Mouse (Mus musculus): ENCODE data around the gene Zmynd10. TPM values are rescaled to one million over a fixed set of nuclear protein-coding genes. Genes with fewer than 3 reads are reported as not detected.
A peak's percentile ranks its signal among the peaks of the same experiment; 100 is the strongest.
"Not testable (repeated sequence)": the region's sequence is repeated elsewhere in the genome, so short reads cannot be mapped to it uniquely, and the experiment has no call there.

Zmynd10 gene
- polyA plus RNA-seq, 1 experiment: 0.56 TPM

DNA sequence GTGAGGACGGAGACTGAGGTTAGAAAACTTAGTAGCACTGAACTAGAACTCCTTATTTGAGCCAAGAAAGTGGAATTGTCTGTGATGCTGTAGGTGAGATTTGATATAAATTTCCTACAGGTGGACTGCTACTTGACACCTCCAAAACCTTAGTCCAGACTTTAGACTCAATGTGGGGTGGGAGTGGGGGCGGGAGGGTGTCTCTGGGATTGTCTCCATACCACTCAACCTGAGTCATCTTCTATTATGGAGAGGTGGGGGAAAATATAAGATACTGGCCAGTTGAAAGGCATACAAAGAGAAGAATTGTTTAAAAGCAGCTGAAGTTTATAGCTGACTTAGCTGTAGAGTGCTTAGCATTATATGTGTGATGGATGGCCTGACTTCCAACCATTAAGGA is 8.6 kb downstream of the Zmynd10 start:
- DNase-seq (ENCODE audit: low spot score): no peak

DNA sequence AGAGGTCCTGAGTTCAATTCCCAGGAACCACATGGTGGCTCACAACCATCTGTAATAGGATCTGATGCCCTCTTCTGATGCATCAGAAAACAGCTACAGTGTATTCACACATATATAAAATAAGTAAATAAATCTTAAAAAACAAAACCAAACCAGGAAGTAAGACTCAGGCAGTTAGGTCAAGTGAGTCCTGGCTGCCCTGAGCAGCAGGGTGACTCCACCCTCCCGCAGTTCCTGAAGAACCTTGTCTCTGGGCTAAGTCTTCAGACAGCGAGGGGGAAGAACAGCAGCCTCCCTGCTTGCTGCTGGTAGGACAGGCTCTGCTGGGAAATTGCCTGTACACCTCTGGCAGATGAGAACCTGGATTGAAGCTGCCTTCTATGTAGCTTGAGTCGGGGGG is 9.2 kb downstream of the Zmynd10 start:
- no peak for DNase-seq (ENCODE audit: low spot score)

DNA sequence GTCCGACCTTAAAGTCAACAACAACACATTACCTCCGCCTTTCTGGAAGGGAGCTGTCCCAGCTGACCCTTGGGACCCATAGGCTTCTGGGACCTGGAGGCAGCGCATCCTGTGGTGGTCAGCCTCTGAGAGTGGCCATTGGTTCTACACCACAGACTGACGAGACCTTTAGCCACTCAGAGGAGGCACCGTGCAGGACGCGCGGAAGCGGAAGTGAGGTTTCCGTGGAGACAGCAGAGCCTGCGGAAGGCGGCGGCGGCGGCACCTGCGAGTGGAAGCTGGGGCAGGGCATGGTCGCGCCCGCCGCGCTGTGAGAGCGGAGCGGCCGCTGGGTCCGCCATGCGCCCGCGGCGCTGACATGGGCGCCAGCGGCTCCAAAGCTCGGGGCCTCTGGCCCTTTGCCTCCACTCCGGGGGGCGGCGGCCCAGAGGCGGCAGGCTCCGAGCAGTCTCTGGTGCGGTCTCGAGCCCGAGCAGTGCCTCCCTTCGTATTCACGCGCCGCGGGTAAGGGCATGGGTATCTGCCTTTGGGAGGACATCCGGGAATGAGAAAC is 16.0 kb downstream of the Zmynd10 start, which contains the start of gene Tusc2:
Gene Tusc2, plus strand, starts transcription at position 227 of the 553 bp plus-strand sequence.
- DNase-seq (ENCODE audit: low spot score): peak; percentile 81

DNA sequence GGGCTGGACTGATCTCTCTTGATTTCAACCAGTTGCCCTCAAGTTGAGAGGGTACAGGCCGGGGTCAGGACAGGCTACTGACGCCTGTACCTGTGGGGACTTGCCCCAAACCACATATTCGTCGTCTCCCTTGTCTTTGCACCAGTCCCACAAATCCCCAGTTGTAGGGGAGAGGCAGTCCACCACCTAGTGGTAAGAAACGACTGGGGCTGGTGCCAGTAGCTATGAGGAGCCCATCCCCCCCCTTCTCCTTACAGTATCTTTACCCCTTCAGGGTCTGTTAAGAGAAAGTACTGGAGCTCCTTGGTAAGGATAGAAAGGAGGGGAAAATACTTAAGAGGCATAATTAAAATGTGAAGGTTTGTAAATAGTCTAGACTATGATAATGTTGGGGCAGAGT is 18.5 kb downstream of the Zmynd10 start:
- not testable (repeated sequence) for DNase-seq (ENCODE audit: low spot score)

DNA sequence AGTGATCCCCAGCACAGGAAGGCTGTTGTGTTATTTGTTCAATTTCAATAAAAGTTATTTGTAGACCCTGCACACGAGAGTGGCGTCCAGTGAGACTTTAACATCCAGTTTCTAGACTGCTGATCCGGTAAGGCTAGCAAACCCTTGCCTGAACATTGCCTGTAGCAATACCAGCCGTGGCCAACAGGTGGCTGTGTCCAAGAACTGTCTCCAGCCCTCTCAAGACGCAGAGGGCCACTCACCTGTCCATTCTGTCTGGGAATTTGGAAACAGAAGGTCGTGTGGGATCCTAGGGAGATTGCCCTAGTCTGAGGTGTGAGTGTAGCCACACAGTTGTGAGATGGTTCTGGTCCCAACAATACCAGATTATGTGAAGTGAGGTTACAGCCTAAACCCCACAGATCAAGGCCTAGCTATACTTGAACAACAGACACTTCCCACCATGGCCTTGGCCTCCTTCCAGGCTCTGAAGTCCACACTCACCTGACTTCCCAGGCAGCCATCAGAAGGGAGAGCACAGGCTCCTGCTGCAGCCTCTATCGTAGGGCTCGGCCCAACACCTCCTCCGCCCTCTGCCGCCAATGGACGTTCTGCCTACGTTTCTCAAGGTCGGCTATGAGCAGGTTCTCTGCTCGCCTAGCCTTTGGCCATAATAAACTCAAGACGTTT is 19.1 kb downstream of the Zmynd10 start:
- DNase-seq (ENCODE audit: low spot score): peak; percentile 74

DNA sequence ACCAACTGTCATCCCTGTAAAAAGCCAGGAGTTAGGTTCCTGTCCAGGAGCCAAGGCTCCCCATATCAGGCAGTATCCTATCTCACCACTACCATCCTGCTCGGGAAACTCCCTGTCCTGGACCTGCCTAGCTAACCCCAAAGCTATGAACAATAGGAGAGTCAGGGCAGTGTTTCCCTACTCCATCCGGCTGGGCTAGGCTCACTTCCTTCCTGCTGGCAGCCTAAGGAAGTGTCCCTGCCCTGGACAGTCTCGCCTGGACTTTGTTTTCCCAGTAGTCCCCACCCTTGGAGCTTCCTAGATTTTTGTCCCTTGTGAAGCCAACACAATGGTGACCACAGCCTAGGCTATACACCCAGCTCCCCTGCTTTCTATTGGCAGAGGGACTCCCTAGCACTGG is 19.8 kb downstream of the Zmynd10 start:
- no peak for DNase-seq (ENCODE audit: low spot score)

DNA sequence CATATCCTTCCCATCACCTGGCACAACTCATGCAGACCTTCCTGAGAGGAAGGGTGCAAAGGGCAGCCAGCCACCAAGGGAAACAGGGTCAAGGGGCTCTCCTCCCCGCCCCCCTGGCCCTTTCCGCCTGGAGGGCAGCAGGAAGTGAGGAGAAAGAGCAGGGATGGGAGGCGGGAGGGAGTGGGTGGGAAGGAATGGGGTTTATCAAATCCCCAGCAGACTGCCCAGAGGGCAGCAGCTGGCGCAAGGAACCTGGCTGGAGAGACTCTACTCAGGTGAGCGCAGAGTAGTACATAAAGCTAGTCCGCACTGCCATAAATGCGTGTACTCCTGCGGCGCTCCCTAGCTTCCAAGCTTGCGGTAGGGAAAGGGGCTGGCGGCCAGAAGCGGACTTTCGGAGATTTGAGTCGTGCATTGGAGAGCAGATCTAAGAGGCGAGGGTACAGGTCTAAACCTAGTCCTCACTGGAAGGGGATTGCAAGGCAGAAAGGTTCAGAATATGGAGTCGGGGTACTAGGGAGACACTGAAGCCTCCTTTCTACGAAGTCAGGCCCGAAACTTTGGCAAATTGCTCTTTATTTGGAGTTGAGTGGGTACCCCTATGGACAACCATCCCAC is 20.7 kb downstream of the Zmynd10 start, which contains the start of gene Hyal2:
Gene Hyal2, plus strand, starts transcription at position 244 of the 618 bp plus-strand sequence.
- no peak for DNase-seq (ENCODE audit: low spot score)

DNA sequence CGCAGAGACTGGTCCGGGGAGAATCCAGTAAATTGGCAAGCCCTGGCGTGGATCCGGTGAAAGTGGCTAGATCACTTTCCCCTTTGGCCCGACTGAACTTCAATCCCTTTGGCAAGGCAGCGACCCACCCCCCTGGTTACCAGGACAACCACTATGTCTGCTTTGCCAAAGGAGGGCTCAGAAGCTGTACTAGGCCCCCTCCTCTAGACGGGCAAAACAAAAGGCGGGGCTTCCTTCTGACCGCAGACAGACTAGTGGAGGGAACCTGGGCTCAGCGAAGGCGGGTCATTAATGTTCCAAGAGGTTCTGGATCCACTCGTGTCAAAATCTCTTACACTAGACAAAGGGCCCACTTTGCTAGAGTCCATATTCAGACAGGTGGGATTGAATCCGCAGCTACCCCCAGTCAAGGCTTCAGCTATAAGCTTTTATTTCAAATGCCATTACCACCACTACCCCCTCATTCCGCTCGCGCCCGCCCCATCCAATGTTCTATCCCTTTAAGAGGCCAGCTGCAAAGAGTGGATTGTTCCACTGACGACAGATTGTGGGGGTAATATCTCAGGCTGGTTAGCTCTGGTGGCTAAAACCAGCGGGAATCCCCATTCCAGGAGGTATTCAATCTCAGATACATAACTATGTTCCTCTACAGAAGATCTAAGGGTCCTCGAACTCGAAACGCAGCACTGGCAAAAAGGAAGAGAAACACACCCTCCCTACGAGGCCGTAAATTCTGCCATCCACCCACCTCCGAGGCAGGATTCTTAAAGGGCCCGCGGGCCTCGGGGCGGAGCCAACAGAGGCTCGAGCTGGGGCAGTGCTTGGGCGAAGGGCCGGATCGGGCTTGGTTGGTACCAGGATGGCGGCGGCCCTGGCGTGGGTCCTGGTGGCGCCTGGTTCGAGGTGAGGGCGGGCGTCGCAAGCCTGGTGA is 21.5 kb downstream of the Zmynd10 start:
- peak; percentile 79 for DNase-seq (ENCODE audit: low spot score)

DNA sequence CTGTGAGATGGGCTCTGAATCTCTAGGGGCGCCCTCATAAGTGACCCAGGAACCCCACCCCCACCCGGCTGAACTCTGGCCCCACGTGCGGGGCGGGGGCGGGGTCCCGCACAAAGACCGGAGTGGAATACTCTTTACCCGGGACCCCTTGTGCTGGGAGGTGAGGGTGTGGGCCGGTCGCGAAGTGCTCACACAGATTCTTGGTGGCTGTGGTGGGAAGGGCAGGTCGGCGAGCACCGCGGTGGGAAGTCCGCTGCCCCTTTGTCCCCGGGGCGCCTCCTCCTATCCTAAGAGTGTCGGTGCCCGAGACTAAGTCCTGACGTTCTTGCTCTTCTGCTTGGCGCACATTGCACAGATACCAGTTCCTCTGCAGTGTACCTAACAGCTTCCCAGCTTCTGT is 22.2 kb downstream of the Zmynd10 start:
- DNase-seq (ENCODE audit: low spot score): no peak

DNA sequence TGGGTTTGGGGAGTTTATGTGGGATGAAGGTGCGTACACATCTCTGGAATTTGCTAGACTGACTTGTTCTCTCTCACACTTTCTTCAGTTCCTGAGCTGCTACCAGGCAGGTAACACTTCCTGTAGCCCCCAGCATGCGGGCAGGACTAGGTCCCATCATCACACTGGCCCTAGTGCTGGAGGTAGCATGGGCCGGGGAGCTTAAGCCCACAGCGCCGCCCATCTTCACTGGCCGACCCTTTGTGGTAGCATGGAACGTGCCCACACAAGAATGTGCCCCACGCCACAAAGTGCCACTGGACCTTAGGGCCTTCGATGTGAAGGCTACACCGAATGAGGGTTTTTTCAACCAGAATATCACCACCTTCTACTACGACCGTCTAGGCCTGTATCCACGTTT is 22.9 kb downstream of the Zmynd10 start:
- DNase-seq (ENCODE audit: low spot score): no peak

DNA sequence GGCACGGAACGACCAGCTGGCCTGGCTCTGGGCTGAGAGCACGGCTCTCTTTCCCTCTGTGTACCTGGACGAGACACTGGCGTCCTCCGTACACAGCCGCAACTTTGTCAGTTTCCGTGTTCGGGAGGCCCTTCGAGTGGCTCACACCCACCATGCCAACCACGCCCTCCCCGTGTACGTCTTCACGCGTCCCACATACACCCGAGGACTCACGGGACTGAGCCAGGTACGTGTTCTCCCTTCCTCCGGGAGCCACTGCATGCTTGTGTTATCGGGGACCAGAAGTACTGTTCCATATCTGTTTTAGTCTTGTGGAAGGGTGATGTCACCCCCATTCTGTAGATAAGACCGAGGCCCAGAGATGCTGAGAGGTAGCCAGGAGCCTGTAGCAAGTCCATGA is 23.7 kb downstream of the Zmynd10 start:
- DNase-seq (ENCODE audit: low spot score): no peak

DNA sequence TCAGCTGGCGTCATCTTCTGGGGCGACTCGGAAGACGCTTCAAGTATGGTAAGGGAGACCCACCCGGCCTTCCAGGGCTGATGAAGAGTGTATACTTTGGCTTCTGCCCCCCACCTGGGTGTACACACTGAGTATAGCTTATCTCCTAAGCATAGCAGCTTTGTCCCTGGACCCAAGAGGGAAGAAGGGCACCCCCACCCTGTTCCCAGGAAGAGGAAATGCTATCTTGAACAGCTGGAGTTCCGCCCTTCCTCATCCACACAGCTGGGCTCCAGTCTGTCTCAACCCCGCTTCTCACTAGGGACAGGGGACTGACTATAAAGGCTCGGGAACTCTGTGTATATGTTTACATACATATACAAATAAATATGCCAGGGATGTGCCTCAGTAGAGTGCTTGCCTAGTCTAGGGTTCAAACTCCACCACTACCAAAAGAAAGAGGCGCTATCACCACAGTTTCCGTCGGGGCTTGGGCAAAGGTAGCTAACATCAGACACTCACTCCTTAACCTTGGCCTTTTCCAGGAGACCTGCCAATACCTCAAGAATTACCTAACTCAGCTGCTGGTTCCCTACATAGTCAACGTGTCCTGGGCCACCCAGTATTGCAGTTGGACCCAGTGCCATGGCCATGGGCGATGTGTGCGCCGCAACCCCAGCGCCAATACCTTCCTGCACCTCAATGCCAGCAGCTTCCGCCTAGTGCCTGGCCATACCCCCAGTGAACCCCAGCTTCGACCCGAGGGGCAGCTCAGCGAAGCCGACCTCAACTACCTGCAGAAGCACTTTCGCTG is 24.6 kb downstream of the Zmynd10 start:
- DNase-seq (ENCODE audit: low spot score): no peak

DNA sequence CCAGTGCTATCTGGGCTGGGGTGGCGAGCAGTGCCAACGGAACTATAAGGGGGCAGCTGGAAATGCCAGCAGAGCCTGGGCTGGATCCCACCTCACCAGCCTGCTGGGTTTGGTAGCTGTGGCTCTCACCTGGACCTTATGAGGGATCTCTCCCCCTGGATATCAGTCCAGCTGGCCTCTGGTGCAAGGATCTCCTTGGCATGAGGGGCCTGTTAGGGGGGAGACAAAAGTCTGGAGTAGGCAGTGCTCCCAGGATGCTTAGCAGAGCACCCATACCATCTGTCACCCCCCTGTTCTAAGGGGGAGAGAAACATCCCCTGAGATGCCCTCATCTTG is 25.2 kb downstream of the Zmynd10 start:
- DNase-seq (ENCODE audit: low spot score): no peak

DNA sequence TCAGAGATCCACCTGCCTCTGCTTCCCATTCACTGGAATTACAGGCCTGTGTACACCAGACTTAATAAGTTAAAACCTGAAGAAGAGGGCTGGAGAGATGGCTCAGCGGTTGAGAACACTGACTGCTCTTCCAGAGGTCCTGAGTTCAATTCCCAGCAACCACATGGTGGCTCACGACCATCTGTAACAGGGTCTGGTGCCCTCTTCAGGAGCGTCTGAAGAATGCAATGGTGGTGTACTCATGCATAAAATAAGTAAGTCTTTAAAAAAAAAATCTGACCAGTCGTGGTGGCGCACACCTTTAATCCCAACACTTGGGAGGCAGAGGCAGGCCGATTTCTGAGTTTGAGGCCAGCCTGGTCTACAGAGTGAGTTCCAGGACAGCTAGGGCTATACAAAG is 26.7 kb downstream of the Zmynd10 start:
- DNase-seq (ENCODE audit: low spot score): not testable (repeated sequence)

DNA sequence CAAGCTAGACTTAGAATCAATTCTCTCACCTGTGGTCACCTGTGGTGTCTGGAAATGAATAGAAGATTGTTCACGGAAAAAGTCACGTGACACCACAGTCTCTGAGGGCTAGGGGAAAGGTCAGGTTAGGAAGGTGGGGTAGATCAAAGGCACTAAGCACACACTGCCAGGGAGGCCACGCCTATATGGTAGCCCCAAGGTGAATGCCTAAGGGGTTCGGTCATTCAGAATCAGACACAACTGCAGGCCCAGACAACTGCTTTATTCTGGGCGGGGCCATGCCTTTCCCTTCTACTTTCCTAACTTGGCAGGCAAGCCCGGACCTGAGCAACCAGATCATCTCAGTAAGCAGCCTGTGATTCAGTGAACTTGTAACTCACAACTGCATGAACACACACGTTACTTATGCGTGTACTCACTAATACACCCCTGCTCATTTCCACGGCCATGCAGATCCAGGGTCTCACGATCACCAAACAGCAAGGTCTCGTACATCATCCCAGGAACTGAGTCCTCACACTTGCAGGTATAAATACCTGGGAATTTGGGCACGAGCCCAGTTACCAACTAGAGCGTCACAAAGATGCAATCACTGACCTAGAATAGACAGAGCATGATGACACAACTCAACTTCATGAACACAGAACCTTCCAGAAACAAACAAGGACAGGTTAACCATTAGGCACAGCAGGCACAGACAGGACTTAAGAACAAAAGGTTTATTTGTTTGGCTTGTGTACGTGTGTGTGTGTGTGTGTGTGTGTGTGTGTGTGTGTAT is 28.7 kb downstream of the Zmynd10 start:
- no peak for DNase-seq (ENCODE audit: low spot score)

DNA sequence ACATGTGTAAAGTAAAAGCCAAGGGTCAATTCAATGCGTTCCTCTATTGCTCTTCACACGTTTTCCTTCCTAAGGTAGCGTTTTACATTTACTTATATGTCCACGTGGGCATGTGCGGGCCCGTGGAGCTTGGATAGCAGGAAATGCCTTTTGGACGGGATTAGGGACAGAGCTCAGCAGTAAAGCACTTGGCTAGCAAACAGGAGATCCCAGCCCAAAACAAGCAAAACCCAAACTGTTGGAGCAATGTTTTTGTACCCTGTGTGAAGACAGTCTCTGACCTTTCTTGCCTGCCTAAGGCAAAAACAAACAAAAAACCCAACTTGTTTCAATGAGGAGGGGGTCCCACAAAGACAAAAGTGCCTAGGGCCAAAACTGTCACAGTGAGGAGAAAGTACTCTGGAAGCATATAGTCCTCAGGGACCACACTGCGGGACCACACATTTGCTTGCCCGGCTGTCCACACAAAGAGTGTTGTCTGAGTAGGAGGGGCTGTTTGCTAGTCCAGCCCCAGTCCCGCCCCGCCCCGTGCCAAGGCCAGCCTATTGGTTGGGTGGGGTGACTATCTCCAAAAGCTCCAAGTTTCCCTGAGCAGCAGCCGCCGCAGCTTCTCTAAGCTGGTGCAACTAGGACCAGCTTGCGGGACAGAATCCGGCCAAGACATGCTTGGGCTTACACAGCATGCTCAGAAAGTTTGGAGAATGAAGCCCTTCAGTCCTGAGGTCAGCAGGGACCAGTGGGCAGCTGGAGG is 29.4 kb downstream of the Zmynd10 start, which contains the start of gene Hyal1:
Gene Hyal1, plus strand, starts transcription at position 571 of the 751 bp plus-strand sequence.
- DNase-seq (ENCODE audit: low spot score): peak; percentile 73

DNA sequence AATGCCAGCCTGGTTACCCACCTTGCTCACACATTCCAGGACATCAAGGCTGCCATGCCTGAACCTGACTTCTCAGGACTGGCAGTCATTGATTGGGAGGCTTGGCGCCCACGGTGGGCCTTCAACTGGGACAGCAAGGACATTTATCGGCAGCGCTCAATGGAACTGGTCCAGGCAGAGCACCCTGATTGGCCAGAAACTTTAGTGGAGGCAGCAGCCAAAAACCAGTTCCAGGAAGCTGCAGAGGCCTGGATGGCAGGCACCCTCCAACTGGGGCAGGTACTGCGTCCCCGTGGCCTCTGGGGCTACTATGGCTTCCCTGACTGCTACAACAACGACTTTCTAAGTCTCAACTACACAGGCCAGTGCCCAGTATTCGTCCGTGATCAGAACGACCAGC is 30.8 kb downstream of the Zmynd10 start:
- no peak for DNase-seq (ENCODE audit: low spot score)

DNA sequence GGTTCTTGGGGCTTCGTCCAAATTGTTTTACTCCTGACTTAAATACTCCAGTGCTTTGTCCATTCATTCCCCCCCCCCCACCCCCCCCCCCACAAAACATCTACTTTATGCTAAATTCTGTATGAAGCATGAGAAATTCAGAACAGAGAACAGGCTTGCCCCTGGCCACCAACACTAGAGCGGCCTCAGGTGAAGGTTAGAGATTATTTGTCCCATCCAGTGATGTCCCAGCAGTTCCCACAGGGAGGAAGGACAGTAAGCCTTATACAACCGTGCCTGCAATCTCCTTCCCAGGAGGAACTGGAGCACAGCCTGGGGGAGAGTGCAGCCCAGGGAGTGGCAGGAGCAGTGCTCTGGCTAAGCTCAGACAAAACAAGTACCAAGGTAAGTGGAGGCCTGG is 31.5 kb downstream of the Zmynd10 start, which contains the start of gene Naa80:
Gene Naa80, plus strand, starts transcription at position 301 of the 400 bp plus-strand sequence.
- DNase-seq (ENCODE audit: low spot score): no peak

DNA sequence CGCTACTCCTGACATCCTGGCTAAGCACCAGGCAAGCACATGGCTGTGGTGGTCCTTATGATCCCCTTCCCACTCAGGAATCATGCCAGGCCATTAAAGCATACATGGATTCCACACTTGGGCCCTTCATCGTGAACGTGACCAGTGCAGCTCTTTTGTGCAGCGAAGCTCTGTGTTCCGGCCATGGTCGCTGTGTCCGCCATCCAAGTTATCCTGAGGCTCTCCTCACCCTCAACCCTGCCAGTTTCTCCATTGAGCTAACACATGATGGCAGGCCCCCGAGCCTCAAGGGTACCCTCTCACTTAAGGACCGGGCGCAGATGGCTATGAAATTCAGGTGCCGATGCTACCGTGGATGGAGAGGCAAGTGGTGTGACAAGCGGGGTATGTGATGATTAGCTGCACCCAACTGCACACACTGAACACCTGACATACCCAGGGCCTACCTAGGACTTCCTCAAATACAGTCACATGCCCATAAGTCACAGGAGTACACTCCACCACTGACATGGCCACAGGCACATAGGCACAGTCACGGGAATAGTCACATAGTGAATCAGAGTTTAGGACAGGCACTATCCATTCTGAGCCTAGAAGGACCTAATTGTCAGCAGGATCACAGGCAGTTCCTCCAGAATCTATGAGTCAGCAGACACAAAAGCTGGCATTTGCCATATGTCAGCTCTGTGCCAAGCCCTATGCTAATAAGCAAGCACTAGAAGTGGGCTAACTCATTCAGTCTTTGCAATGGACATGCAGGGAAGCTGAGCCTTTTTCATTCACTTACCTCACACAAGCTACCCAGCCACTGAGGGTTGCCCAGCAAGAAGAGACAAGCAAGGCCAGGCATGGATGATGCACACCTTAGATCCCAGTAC is 32.2 kb downstream of the Zmynd10 start:
- no peak for DNase-seq (ENCODE audit: low spot score)
